Mouse (Mus musculus): Measurements from ENCODE around the gene Slc34a3. TPM values are rescaled to one million over a fixed set of nuclear protein-coding genes. Genes with fewer than 3 reads are reported as not detected.

The Slc34a3 gene
- polyA plus RNA-seq, 1 experiment = not detected

- no peak for DNase-seq
- Histone ChIP-seq H3K4me3 (replicated peaks; ENCODE audit: extremely low read depth, low read depth, low read length) (no peak overlapping the region), H3K4me1 (ENCODE audit: control insufficient read depth, insufficient read depth, low read length) (peaks cover 26% of the 10 kb centered on the region)
- TF ChIP-seq POLR2A (IDR thresholded peaks at IDR 0.05; ENCODE audit: borderline replicate concordance, extremely low read depth, low read depth, low read length) (no peak), CTCF (IDR thresholded peaks at IDR 0.05; ENCODE audit: insufficient read depth, low read length) (no peak)
Observed at GRCm38 (mm10) chr2:25197946-25198345, 36.2 kb downstream of the Slc34a3 start.

- H3K4me3 ChIP-seq (replicated peaks; ENCODE audit: extremely low read depth, low read depth, low read length) = peak overlapping the region; percentile 61
- peaks cover 26% of the 10 kb centered on the region for H3K4me1 ChIP-seq (ENCODE audit: control insufficient read depth, insufficient read depth, low read length)
- TF ChIP-seq CTCF (IDR thresholded peaks at IDR 0.05; ENCODE audit: insufficient read depth, low read length) (no peak), POLR2A (IDR thresholded peaks at IDR 0.05; ENCODE audit: borderline replicate concordance, extremely low read depth, low read depth, low read length) (no peak)
- WGBS = 16% methylated on average over 2 of the region's 2 CpGs
- DNase-seq = no peak
Observed at GRCm38 (mm10) chr2:25197191-25197590, 37.0 kb downstream of the Slc34a3 start.

DNA sequence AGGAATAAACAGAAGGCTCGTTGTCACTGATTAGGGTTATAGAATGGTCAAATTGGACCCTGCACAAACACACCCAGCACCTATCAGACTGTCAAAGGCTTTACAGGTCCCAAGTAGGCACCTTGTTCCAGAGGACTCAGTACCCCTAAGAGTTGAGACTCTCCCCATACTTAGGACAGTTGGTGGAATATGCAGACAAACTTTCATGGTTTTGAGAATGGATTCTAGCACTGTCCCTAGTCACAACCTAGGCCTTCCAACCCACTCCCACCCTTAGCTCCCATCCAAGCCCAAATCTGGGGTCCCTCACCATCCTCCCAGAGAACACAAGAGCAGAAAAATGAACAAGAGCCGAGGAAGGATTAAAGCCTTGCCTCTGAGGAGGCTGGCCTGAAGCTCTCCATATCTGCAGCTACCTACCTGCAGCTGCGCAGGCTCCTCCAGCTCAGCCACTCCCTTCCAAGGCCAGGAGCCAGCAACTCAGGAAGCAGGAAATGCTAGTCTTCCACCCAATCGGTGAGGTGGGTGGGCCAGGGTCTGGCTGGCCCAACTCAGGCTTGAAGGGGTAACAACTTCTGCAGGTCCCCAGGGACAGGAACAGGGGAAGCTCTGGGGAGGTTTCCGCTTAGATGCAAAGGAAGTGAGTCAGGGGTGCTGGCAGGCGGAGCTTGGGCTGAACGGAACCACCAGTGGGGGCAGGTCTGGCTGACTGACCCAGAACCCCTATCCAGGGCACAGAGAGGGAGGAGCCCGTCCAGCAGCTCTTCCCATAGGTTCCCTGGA is 37.8 kb downstream of the Slc34a3 start, which contains the start of gene Tor4a:
Tor4a (minus strand) TSS at position 715 of the 783 bp plus-strand sequence.
- H3K4me3 ChIP-seq (replicated peaks; ENCODE audit: extremely low read depth, low read depth, low read length) = peak within 1 kb of the TSS; percentile 61
- peak; percentile 83 for DNase-seq
- WGBS = 6% methylated on average over 8 of the region's 8 CpGs
- TF ChIP-seq CTCF (IDR thresholded peaks at IDR 0.05; ENCODE audit: insufficient read depth, low read length) (no peak), POLR2A (IDR thresholded peaks at IDR 0.05; ENCODE audit: borderline replicate concordance, extremely low read depth, low read depth, low read length) (peak; percentile 79; the same call in 1 of the 2 replicates)
- H3K4me1 ChIP-seq (ENCODE audit: control insufficient read depth, insufficient read depth, low read length) = peaks cover 26% of the 10 kb centered on the region

- no peak for TF ChIP-seq POLR2A (IDR thresholded peaks at IDR 0.05; ENCODE audit: borderline replicate concordance, extremely low read depth, low read depth, low read length)
- TF ChIP-seq CTCF (IDR thresholded peaks at IDR 0.05; ENCODE audit: insufficient read depth, low read length) = no peak
- peak; percentile 72 for DNase-seq
- Histone ChIP-seq H3K4me1 (ENCODE audit: control insufficient read depth, insufficient read depth, low read length) (peaks cover 26% of the 10 kb centered on the region), H3K4me3 (replicated peaks; ENCODE audit: extremely low read depth, low read depth, low read length) (peak overlapping the region; percentile 61)
- 22% methylated on average over 55 of the region's 55 CpGs for WGBS
Observed at GRCm38 (mm10) chr2:25195211-25196156, 38.7 kb downstream of the Slc34a3 start.

DNA sequence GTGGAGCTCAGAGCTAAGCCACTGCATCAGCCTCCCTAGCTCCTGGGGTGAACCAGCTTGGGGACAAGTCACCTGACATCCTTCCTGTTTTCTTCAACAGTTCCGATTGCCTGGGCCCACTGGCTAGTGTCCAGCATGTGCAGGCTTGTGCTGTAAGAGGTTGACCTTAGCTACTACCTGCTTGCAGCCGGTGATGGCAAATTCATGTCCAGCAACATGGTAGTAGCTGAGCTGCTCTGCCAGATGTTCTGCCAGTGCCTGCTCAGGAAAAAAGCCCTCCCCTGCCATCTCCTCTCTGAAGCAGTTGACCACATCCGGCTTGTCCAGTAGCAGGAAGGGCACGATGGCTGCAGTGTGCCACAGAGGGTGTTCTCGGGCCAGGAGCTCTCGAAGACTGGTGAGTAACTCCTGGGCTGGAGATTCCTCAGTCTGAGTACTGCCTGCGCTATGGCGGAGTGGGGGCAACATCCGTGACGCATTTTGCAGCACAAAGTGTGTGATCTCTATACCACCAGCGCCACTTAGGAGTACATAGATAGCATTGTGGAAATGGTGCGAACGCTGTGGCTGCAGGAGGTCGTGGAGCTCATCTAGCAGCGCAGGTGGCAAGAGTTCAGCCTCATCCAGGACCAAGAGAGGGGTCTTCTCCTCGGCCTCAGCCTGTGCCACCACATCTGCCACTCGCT is 39.5 kb downstream of the Slc34a3 start:
- peak; percentile 29 for DNase-seq
- WGBS = 52% methylated on average over 17 of the region's 17 CpGs
- Histone ChIP-seq H3K4me1 (ENCODE audit: control insufficient read depth, insufficient read depth, low read length) (peaks cover 26% of the 10 kb centered on the region), H3K4me3 (replicated peaks; ENCODE audit: extremely low read depth, low read depth, low read length) (peak overlapping the region; percentile 4)
- TF ChIP-seq POLR2A (IDR thresholded peaks at IDR 0.05; ENCODE audit: borderline replicate concordance, extremely low read depth, low read depth, low read length) (0 out of 2 replicates have a peak, but pooled peaks have one; percentile 28), CTCF (IDR thresholded peaks at IDR 0.05; ENCODE audit: insufficient read depth, low read length) (no peak)

GRCm38 (mm10) chr2:25194006-25194405 is 40.2 kb downstream of the Slc34a3 start:
- peaks cover 26% of the 10 kb centered on the region for H3K4me1 ChIP-seq (ENCODE audit: control insufficient read depth, insufficient read depth, low read length)
- no peak for DNase-seq
- H3K4me3 ChIP-seq (replicated peaks; ENCODE audit: extremely low read depth, low read depth, low read length) = no peak overlapping the region
- TF ChIP-seq CTCF (IDR thresholded peaks at IDR 0.05; ENCODE audit: insufficient read depth, low read length) = no peak
- TF ChIP-seq POLR2A (IDR thresholded peaks at IDR 0.05; ENCODE audit: borderline replicate concordance, extremely low read depth, low read depth, low read length) = no peak
- WGBS = 63% methylated on average over 5 of the region's 5 CpGs

GRCm38 (mm10) chr2:25193330-25193770 is 40.8 kb downstream of the Slc34a3 start:
- DNase-seq = peak; percentile 80
- WGBS = under 1% methylated on average over 6 of the region's 6 CpGs
- Histone ChIP-seq H3K4me3 (replicated peaks; ENCODE audit: extremely low read depth, low read depth, low read length) (no peak overlapping the region), H3K4me1 (ENCODE audit: control insufficient read depth, insufficient read depth, low read length) (peaks cover 26% of the 10 kb centered on the region)
- TF ChIP-seq CTCF (IDR thresholded peaks at IDR 0.05; ENCODE audit: insufficient read depth, low read length) = peak; percentile 93
- 0 out of 2 replicates have a peak, but pooled peaks have one; percentile 18 for TF ChIP-seq POLR2A (IDR thresholded peaks at IDR 0.05; ENCODE audit: borderline replicate concordance, extremely low read depth, low read depth, low read length)

GRCm38 (mm10) chr2:25187841-25188240 is 46.3 kb downstream of the Slc34a3 start:
- TF ChIP-seq CTCF (IDR thresholded peaks at IDR 0.05; ENCODE audit: insufficient read depth, low read length) = no peak
- TF ChIP-seq POLR2A (IDR thresholded peaks at IDR 0.05; ENCODE audit: borderline replicate concordance, extremely low read depth, low read depth, low read length) = no peak
- Histone ChIP-seq H3K4me1 (ENCODE audit: control insufficient read depth, insufficient read depth, low read length) (no peaks in the 10 kb centered on the region), H3K4me3 (replicated peaks; ENCODE audit: extremely low read depth, low read depth, low read length) (no peak overlapping the region)
- 89% methylated on average over 6 of the region's 6 CpGs for WGBS
- DNase-seq = no peak

DNA sequence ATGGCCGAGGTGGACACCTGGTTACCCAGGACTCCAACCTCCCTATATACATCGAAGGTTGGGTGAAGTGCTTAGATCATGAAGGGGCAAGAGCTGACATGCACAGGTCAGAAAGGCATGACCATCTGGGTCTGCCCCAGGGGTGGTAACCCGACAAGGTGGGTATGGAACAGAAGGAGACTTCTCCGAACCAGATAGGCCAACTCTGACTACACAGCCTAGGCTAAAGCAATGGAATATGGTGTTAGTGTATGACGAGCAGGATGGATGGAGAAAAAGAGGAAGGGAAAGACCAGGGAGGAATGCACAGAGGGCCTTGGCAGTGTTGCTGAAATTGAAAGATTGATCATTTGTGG is 47.6 kb downstream of the Slc34a3 start:
- no peak overlapping the region for H3K4me3 ChIP-seq (replicated peaks; ENCODE audit: extremely low read depth, low read depth, low read length)
- 53% methylated on average over 5 of the region's 5 CpGs for WGBS
- no peak for DNase-seq
- H3K4me1 ChIP-seq (ENCODE audit: control insufficient read depth, insufficient read depth, low read length) = no peaks in the 10 kb centered on the region
- TF ChIP-seq CTCF (IDR thresholded peaks at IDR 0.05; ENCODE audit: insufficient read depth, low read length) (no peak), POLR2A (IDR thresholded peaks at IDR 0.05; ENCODE audit: borderline replicate concordance, extremely low read depth, low read depth, low read length) (no peak)

Measured in lung, adult 2 months (tissue).